Mouse (Mus musculus) B cell, adult 2 months (primary cell): ENCODE data around the gene Fuk.
"Not testable (repeated sequence)": the region's sequence is repeated elsewhere in the genome, so short reads cannot be mapped to it uniquely, and the experiment has no call there.

ENCODE experiments used
- DNase-seq, 2 experiments: peaks; one replicate each; pipeline ENCODE4 v3.0.0; 2022

Fuk gene

GRCm38 (mm10) chr8:110861347-110862025 is 40.8 kb downstream of the Fuk start:
- DNase-seq = not testable (repeated sequence)

- peak; percentile 50 to 59 for DNase-seq
These were observed 42.4 kb downstream of the Fuk start for GRCm38 (mm10) chr8:110859651-110860501.

GRCm38 (mm10) chr8:110856760-110857461 is 45.4 kb downstream of the Fuk start:
- DNase-seq = no peak

- DNase-seq = not testable (repeated sequence)
These were observed 46.2 kb downstream of the Fuk start for GRCm38 (mm10) chr8:110856073-110856472.

GRCm38 (mm10) chr8:110851186-110851585 is 51.1 kb downstream of the Fuk start:
- DNase-seq = no peak

- no peak for DNase-seq
These were observed 54.4 kb downstream of the Fuk start for GRCm38 (mm10) chr8:110847645-110848495.

GRCm38 (mm10) chr8:110847171-110847549 is 55.1 kb downstream of the Fuk start:
- DNase-seq = no peak

- peak; percentile 89 for DNase-seq
These were observed 55.7 kb downstream of the Fuk start, which contains the start of the genes Cog4 and Sf3b3 for GRCm38 (mm10) chr8:110846405-110847170. Cog4 (plus strand) TSS chr8:110846600. Sf3b3 (minus strand) TSS chr8:110846787.

- no peak for DNase-seq
These were observed 56.4 kb downstream of the Fuk start for GRCm38 (mm10) chr8:110845821-110846404.

- DNase-seq = no peak
These were observed 57.3 kb downstream of the Fuk start for GRCm38 (mm10) chr8:110844941-110845340.

- no peak for DNase-seq
These were observed 59.1 kb downstream of the Fuk start for GRCm38 (mm10) chr8:110843207-110843606.

GRCm38 (mm10) chr8:110842012-110842574 is 60.2 kb downstream of the Fuk start:
- no peak for DNase-seq
